Mouse (Mus musculus) megakaryocyte, embryonic 14.5 days (primary cell): Measurements from ENCODE around the gene Dyrk3. TPM values are rescaled to one million over a fixed set of nuclear protein-coding genes. Genes with fewer than 3 reads are reported as not detected.
"Not testable (repeated sequence)": the region's sequence is repeated elsewhere in the genome, so short reads cannot be mapped to it uniquely, and the experiment has no call there.

Experiments used
- H3K27me3 ChIP-seq: replicated peaks from 2 replicates; pipeline ENCODE3; 2012; ENCODE audit warnings: inconsistent platforms
- H3K36me3 ChIP-seq: replicated peaks from 2 replicates; pipeline ENCODE3; 2012; ENCODE audit warnings: low read length, inconsistent platforms, mixed read lengths
- H3K4me1 ChIP-seq: 2 replicates; pipeline ENCODE4 v1.6.1; 2012; ENCODE audit warnings: inconsistent platforms
- H3K4me3 ChIP-seq: replicated peaks from 2 replicates; pipeline ENCODE3; 2012; ENCODE audit warnings: moderate library complexity, mild to moderate bottlenecking, inconsistent platforms
- H3K9me3 ChIP-seq: 2 replicates; pipeline ENCODE4 v1.6.1; 2012; ENCODE audit warnings: inconsistent platforms
- FLI1 ChIP-seq: IDR thresholded peaks from 2 replicates; pipeline ENCODE4 v1.6.1; 2012; ENCODE audit warnings: low read length, inconsistent platforms, mixed read lengths
- GATA1 ChIP-seq: IDR thresholded peaks from 3 replicates; pipeline ENCODE4 v1.6.1; 2012; ENCODE audit warnings: mixed read lengths, low read length, inconsistent platforms, borderline replicate concordance
- polyA plus RNA-seq: library from polyadenylated mRNA; stranded (reverse); fragments of >175 nt; gene quantifications from 2 replicates; pipeline ENCODE4 v1.2.3, GENCODE M21; 2012; ENCODE audit warnings: low replicate concordance; ENCODE audit not compliant: insufficient read depth

Dyrk3 gene
- polyA plus RNA-seq, 1 experiment: 6.4 TPM

DNA sequence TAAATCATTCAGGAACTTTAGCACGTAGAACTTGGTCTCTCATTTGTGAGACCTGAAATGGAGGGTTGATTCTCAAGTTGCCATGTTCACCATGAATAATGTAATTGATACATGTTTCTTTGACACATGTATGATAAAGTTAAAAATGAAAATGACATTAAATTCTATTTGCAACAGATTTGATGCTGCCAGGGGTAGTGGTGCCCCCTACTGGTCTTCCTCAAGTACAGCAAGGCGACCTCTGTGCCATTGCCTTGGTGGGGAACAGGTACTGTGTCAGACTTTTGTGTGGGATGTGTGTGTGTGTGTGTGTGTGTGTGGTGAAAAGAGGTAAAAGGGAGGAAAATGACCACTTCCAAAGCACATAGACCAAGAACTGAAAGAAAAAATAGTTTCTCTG is 17.3 kb upstream of the Dyrk3 start:
- Histone ChIP-seq H3K9me3 (no peaks in the 10 kb centered on the region), H3K4me3 (no peak overlapping the region), H3K36me3 (peaks cover 33% of the 10 kb centered on the region), H3K4me1 (peaks cover 64% of the 10 kb centered on the region), H3K27me3 (no peaks in the 10 kb centered on the region)
- TF ChIP-seq FLI1: no peak
- no peak for TF ChIP-seq GATA1

DNA sequence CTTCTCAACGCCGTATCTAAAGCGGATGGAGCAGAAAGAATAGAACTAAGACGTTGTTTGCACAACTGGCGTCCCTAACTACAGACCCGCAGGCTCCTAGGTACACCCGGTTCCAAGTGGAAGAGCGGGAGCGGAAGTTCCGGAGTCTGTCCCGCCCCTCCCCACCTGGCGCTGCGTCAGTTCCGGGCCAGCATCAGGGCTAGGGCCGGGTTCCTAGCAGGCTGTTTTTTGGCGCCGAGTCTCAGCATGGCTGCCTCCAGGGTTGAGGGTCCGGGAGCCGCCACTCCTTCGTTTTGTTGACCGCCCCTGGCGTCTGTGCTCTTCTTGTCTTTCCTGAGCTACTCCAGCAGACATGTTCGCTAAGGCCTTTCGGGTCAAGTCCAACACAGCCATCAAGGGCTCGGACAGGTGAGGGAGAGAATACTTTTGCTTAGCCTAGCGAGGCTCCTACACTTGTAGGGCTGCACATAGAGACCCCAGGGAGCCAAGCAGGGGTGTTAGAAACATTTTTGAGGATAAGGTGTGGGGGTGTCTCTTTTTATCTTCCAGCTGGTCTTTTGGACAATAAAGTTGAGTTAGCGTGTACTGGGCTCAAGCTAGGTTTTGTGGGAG is 15.0 kb upstream of the Dyrk3 start, which contains the start of gene Eif2d:
Eif2d (plus strand) TSS at position 164 of the 612 bp plus-strand sequence.
- H3K4me3 ChIP-seq: peak within 1 kb of the TSS; percentile 95
- TF ChIP-seq GATA1 (no peak), FLI1 (no peak)
- H3K9me3 ChIP-seq: no peaks in the 10 kb centered on the region
- peaks cover 43% of the 10 kb centered on the region for H3K4me1 ChIP-seq
- H3K36me3 ChIP-seq: peaks cover 15% of the 10 kb centered on the region
- no peaks in the 10 kb centered on the region for H3K27me3 ChIP-seq

DNA sequence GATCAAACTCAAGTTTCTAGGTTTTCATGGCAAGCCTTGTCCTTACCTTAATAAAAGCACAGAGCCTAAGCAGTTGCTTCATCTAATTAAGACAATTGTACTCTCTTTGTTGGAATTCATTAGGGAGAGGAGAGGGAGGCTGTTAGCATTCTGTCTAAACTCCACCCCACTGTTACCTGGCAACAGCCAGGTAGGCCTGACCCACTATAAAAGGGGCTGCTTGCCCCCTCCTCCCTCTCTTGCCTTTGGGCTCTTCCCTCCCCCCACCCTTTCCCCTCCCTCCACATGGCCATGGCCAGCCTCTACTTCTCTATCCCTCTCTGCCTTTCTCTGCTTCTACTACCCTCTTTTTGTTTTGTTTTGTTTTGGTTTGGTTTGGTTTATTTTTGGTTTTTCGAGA is 11.4 kb upstream of the Dyrk3 start:
- Histone ChIP-seq H3K4me1 (peaks cover 51% of the 10 kb centered on the region), H3K4me3 (no peak overlapping the region), H3K27me3 (no peaks in the 10 kb centered on the region), H3K36me3 (peaks cover 3% of the 10 kb centered on the region), H3K9me3 (peaks cover 4% of the 10 kb centered on the region)
- TF ChIP-seq FLI1 (no peak), GATA1 (no peak)

DNA sequence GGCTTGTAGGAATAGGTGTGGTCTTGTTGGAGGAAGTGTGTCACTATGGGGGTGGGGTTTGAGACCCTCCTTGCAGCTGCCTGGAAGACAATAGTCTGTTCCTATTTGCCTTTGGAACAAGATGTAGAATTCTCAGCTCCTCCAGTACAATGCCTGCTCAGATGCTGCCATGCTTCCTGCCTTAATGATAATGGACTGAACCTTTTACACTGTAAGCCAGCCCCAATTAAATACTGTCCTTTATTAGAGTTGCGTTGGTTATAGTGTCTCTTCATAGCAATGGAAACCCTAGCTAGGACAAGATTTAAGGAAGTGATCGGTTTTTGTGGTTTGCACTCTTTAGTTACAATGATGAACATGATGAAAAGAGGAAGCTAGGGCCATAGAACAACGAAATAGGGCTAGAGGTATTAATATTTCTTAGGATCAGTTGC is 8.1 kb upstream of the Dyrk3 start:
- Histone ChIP-seq H3K27me3 (no peaks in the 10 kb centered on the region), H3K9me3 (peaks cover 17% of the 10 kb centered on the region), H3K36me3 (peaks cover 10% of the 10 kb centered on the region), H3K4me3 (no peak overlapping the region), H3K4me1 (peaks cover 49% of the 10 kb centered on the region)
- TF ChIP-seq FLI1: no peak
- no peak for TF ChIP-seq GATA1

DNA sequence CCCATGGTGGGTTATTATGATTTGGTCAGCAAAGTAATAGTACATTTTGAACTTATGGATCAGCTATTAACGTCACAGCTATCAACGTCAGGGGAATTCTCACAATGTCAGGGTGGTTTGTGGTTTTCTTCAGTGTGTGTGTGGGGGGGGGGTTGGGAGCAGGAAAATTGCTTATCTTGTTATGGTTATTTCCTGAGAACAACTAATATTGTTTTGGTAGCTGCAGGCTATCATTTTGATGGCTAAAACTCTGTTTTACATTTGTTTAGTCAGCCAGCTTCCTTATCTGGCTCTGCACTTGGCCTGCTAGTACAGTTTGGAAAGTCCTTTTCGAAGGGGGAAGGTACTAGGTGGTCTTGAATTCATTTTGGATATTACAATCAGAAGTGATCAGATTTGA is 7.1 kb upstream of the Dyrk3 start:
- H3K4me3 ChIP-seq, H3K27me3 ChIP-seq: not testable (repeated sequence)
- peaks cover 55% of the 10 kb centered on the region for H3K4me1 ChIP-seq
- H3K36me3 ChIP-seq: peaks cover 10% of the 10 kb centered on the region
- H3K9me3 ChIP-seq: peaks cover 17% of the 10 kb centered on the region

- TF ChIP-seq FLI1 (no peak), GATA1 (no peak)
- Histone ChIP-seq H3K27me3 (no peaks in the 10 kb centered on the region), H3K9me3 (peaks cover 17% of the 10 kb centered on the region), H3K4me1 (peaks cover 67% of the 10 kb centered on the region), H3K36me3 (peaks cover 10% of the 10 kb centered on the region), H3K4me3 (no peak overlapping the region)
Observed at GRCm38 (mm10) chr1:131142472-131142871, 4.3 kb upstream of the Dyrk3 start.

DNA sequence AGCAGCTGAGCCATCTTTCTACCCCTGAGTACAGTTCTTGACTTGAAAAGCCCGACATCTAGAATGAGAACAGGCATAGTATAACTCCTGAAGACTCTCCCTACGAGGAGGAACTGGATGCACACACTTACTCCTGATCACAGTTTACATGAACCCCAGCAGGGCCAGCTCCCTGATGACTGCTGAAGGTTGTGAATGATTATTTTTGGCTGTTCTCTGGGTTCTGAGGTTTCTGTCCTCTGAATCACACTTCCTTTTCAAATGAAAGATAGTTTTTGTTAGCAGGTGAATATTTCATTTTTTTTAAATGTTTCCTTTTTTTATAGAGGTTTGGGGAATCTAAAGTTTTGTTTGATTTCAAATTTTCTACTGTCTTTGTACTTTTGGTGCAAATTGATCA is 3.3 kb upstream of the Dyrk3 start:
- no peaks in the 10 kb centered on the region for H3K27me3 ChIP-seq
- peaks cover 75% of the 10 kb centered on the region for H3K4me1 ChIP-seq
- H3K9me3 ChIP-seq: peaks cover 17% of the 10 kb centered on the region
- H3K36me3 ChIP-seq: peaks cover 10% of the 10 kb centered on the region
- no peak overlapping the region for H3K4me3 ChIP-seq
- no peak for TF ChIP-seq FLI1
- no peak for TF ChIP-seq GATA1

DNA sequence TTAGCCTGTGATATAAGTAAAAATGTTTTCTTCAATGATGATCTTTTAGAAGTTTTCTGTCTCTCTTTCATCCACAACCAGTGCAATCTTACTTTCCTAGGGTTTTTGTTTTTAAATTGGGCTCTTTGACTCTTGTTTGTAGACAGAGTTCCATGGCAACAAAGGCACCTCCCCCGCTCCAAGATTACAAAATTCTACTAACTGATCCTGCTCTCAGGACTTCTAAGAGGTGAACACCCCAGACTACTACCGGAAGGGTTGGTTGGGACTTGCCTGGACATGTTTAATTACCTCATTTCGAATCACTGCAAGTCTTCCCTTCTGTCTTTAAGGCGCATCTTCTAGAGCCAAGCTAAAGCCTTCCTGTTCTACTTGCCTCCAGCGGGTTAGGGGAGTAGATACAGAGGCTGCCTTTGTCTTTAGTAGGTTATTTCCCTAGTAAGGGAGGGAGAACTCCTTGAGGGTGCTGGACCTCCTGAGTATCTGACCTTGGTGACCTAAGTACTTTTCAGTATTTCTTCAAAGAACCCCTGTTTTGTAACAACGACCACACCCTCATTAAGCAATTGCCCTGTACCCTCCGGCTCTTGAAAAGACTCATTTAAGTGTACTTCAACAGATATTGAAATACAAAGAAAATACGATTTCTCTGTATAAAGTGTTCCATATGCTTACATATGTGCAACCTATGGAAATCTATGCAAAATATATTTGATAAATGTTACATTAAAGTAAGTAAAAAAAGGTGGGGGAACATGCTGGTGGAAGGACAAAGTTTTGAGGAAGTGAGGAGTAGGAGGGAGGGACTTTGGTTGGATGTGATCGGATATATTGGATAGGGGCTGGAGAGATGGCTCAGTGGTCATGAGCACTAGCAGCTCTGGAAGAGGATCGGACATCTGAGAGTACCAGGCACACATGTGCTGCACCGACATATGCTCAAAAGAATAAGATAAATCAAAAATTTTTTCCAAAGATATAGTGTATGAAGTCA is 1.3 kb upstream of the Dyrk3 start:
- peaks cover 16% of the 10 kb centered on the region for H3K36me3 ChIP-seq
- peaks cover 79% of the 10 kb centered on the region for H3K4me1 ChIP-seq
- peak overlapping the region; percentile 96 for H3K4me3 ChIP-seq
- no peaks in the 10 kb centered on the region for H3K27me3 ChIP-seq
- peaks cover 12% of the 10 kb centered on the region for H3K9me3 ChIP-seq
- TF ChIP-seq FLI1 (no peak), GATA1 (no peak)

- Histone ChIP-seq H3K9me3 (peaks cover 2% of the 10 kb centered on the region; the same call in 1 of the 2 replicates), H3K4me3 (peak overlapping the region; percentile 96), H3K27me3 (no peaks in the 10 kb centered on the region), H3K4me1 (peaks cover 82% of the 10 kb centered on the region), H3K36me3 (peaks cover 27% of the 10 kb centered on the region)
- TF ChIP-seq FLI1: no peak
- no peak for TF ChIP-seq GATA1
Observed at GRCm38 (mm10) chr1:131137717-131138118, 422 bp downstream of the Dyrk3 start.

GRCm38 (mm10) chr1:131137111-131137510 is 1.0 kb downstream of the Dyrk3 start:
- H3K27me3 ChIP-seq: no peaks in the 10 kb centered on the region
- peaks cover 81% of the 10 kb centered on the region for H3K4me1 ChIP-seq
- H3K36me3 ChIP-seq: peaks cover 33% of the 10 kb centered on the region
- no peaks in the 10 kb centered on the region for H3K9me3 ChIP-seq
- no peak for TF ChIP-seq GATA1
- TF ChIP-seq FLI1: no peak
- H3K4me3 ChIP-seq: peak overlapping the region; percentile 96
